Mouse (Mus musculus): ENCODE data around the gene Ube2h.

GRCm38 (mm10) chr6:30300372-30300771 lies 4.0 kb downstream of the Ube2h start:
- TF ChIP-seq CTCF (IDR thresholded peaks at IDR 0.05; ENCODE audit: borderline replicate concordance, insufficient read depth, low read length) (no peak), POLR2A (IDR thresholded peaks at IDR 0.05; ENCODE audit: low read depth, low read length) (0 out of 2 replicates have a peak, but pooled peaks have one; percentile 29)

All from embryonic fibroblast, embryonic 13.5 days (primary cell).